Mouse (Mus musculus) urinary bladder, postnatal 4 days (tissue): Measurements from ENCODE around the gene Ryr1.
A peak's percentile ranks its signal among the peaks of the same experiment; 100 is the strongest.

Experiments used
- DNase-seq, 2 experiments: peaks; one replicate each; pipeline ENCODE4 v3.0.0; 2021 to 2022; ENCODE audit warnings: low spot score in 2 of 2

The Ryr1 gene

DNA sequence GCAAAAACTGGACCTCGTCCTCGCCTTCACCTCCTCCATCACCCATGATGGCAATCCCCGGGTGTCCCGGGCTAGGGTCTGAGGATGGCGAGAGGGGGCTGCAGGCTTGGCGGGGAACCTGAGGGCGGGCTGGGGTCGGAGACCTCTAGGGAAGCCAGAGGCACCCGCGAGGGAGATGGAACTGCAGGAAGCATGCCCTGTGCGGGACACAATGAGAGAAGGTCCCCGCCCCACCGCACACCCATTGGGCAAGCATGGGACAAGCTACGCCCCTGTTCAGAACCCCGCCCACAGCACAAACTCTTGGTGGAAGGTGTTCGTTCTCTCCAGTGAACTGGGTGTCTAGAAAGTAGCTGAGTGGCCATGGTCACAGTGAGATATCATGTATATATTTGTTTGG, at the start of gene Ryr1:
Gene Ryr1 (minus strand): TSS at position 210 of the 400 bp plus-strand sequence.
- no peak for DNase-seq

DNA sequence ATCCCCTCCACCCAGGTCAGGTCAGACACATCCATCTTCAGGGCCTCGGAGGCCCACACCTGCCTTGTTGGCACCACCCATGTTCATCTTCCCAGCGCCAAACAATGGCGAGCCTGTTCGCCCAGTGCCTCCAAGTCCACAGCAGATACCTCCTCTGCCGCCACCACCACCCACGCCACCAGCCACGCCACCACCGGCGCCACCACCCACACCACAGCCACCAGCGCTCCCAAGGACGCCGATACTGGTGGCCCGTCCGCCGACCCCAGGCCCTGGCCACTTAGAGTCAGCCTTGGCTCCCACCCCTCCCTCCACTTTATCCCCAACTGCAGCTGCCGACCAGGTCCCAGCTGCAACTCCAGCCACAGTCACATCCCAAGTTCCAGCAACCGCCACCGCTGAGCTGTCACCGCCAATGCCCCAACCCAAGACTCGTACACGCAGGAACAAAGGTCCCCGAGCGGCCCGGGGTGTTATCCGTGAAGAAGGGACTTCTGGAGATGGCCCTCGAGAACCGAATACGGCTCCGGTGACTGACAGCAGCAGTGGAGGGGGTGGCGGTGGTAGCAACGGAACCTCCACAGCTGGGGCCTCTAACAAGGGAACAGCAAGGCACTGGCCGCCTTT, 47.5 kb upstream of the Ryr1 start:
- no peak for DNase-seq

DNA sequence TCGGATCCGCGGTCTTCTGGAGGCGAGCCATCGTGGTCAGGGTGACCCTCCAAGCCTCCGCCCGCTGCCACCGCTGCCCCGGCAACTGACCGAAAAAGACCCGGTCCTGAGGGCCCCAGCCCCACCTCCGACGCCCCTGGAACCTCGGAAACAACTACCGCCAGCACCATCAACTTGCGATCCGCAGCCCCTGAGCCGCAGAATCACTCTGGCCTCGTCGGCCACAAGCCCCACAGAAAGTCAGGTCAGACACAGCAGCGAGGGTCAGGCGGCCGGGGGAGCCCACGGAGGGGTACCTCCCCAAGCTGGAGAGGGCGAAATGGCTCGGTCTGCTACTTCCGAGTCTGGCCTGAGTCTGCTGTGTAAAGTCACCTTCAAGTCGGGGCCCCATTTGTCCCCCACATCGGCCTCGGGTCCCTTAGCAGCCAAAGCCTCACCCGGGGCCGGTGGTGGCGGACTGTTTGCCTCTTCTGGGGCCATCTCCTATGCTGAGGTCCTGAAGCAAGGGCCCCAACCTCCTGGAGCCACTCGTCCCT, 46.7 kb upstream of the Ryr1 start:
- no peak for DNase-seq

DNA sequence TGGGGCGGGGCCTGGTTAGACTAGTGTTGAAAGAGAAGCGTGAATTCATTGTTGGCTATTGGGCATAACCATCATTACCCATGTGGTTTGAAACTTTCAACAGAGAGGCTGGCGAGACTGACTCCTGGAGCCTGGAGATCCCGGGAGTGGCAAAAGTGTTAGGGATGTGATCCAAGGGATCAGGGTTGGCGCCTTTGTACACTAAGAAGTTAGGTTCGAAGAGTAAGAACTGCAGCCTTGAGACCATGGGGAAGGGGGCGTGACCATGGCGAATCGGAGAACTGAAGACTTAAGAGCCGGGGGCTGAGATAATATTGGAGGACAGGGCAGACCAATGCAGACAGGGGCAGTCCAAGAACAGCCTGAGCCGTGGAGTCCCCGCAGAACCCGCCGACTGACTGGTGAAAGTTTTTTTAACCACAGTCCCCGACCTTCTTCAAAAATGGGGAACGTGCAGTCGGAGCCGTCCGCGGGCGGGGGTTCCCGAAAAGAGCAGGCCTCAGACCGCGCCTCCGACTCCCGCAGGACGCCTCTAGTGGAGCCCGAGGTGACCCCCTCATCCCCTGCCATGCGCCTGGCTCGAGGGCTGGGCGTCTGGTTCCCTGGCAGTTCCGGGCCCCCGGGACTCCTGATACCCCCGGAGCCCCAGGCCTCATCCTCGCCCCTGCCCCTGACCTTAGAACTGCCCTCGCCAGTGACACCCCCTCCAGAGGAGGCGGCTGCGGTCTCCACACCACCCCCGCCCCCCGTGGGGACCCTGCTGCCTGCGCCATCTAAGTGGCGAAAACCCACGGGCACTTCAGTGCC, 46.0 kb upstream of the Ryr1 start:
- DNase-seq, result no peak

DNA sequence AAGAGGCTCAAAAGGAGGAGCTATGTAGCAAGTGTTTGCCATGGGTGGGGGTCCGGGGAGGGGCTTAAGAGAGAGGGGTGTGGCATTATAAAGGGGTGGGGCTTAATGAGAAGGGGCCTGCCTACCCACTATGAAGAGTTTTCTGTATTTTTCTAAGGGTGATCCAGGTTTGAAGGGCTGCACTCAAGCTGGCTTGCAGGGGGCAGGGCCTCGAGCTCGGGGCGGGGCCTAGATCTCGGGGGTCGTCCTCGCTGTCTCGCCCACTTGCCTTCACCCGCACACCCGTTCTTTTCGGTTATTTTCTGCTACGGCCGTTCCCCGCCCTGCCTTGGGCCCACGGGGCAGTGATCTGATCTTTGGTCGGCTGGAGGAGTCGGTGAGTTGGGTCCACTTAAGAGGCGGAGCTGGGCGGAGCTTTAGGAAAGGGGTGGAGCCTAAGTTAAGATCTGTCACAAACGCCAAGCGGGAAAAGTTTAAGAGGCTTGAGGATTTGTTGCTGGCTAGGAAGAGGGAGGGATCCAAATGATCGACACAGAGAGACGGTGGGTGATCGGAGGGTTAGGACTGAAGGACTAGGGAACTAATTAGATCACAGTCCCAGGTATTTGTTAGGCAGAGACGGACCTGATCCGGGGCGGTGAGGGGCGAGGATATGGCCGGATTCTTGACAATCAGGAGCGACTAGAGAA, 45.2 kb upstream of the Ryr1 start, which contains the start of the genes Ggn and Spred3:
Gene Ggn (plus strand): TSS at position 145 of the 689 bp plus-strand sequence.
Gene Spred3 (minus strand): TSS at position 346 of the 689 bp plus-strand sequence.
- DNase-seq, result peak; percentile 70 to 82

DNA sequence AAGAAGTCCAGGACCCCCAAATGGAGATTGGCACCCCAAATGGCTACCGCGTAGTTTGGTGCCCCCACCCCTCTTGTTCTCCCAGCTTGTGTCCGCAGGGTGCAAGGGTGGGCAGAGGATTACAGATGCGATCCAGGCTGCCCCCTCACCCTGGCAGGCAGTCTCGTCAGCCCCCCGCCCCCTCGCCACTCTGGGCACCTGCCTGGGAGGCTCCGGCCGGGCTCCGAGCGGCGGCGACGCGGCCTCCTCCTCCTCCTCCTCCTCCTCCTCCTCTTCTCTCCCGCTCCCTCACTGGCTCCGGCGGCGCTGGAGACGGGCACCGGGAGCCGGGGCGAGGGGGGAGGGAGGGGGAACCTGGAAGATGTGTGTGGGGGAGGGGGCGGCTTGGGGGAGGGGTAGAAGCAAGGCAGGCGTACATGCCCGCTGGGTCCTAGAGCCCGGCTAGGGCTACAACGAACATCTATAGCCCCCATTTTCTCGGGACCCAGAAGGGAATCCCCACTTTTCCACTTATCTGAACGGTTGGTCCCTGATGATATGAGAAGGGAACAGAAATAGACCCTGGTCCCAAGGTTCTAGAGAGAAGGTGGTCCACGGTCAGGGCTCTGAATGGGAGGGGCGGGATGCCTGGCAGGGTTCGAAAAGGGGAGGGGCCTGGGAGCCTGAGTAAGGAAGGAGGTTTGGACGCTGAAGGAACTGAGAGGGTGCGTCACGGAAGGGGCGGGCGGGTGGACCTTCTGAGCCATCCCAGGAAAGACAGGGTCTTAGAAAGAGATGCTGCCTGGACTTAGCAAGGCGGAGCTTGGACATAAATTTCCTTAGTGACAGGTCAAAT, 44.5 kb upstream of the Ryr1 start:
- DNase-seq, result peak; percentile 75 to 86

DNA sequence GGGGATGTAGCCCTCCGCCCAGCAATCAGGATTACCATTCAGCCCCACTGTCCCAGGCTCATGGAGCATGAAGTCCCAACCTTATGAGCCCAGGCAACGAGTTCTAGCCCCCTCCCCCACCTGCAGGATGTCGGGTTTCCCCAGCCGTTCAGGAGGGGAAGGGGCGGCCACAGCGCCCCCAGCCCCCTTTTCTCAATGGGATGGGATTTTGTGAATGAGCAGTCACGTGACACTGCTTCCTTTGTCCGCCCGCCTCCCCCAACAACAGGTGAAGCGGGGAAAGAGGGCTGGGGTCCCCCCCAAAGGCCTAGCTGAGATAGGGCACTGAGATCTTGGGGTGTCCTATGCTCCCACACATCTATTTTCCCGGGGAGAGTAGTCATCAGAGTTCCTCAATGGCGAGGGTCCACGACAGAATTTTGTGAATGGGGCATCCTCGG, 43.8 kb upstream of the Ryr1 start:
- no peak for DNase-seq

DNA sequence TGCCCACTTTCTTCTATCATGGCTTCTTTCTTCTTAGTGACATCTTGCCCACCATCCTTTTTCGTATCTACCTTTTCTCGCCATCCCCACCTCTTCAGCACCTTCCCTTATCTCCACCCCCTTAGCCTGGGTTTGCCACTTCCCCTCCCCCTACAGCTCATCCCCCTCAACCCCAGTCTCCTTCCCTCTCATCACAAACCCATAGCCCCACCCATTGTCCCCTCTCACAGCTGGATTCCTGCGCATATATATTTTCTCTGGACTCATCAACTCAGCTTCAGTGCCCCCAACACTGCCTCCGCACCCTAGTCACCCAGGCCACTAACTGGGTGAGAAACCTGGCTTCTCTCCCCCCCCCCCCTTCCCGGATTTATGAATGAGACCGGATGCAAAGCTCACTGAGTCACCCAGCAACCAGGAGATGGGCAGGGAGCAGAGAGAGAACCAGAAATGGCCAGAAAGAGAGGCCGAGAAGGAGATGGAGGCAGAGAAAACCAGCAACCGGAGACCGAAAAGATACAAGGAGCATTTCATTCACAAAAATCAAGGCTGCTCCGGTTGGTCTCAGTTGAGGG, 43.2 kb upstream of the Ryr1 start:
- DNase-seq, result no peak

DNA sequence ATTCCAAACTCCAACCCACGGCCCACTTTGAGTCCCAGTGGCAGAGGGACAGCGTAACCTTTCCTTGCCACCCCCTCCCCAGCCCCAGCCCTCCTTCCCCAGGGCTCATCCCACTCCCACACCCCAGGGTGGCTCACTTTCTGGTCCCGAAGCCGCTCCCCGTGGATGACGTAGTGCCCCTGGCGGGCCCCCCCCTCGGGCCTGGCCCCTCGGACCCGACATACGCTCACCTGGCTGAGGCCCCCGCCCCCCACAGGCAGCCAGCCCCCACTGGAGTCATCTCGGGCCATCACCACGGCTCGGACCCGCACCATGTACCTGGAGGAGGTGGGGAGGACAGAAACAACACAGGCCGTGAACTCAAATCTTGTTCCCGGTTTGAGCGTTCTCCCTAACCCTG, 42.7 kb upstream of the Ryr1 start:
- DNase-seq, result no peak

DNA sequence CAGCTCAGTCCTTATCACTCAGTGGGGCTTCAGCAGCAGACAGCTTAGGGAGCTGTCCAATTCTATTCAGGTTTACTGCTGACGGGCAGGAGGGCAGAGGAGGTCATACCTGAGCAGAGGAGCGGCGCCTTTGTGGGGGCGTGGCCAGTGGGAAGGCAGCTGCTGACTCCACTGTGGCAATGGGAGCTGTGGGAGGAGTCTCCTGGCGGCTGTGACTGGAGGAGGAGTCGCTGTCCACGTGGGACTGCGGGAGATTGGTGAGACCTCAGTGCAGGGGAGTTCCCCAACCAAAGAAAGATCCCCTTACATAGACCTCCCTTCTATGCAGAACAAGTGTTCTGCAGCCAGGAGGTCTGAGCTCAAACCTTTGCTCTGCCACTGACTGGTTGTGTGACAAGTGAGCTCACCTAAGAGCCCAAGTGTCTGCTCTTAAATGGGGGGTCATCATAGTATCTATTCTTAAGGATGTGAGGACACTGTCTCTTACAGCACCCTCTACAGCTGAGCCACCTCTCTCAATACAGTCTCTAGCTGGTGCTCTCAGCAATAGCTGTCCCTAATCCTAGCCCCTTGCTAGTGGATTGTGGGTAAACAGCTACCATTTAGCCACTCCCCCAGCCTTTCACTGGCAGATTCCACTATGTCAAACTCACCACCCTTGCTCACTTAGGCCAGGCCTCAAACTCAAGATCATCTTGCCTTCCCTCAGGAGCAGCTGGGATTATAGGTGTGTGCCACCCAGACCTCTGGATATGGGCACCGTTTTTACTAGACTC, 38.0 kb upstream of the Ryr1 start:
- DNase-seq, result peak; percentile 38 to 64

DNA sequence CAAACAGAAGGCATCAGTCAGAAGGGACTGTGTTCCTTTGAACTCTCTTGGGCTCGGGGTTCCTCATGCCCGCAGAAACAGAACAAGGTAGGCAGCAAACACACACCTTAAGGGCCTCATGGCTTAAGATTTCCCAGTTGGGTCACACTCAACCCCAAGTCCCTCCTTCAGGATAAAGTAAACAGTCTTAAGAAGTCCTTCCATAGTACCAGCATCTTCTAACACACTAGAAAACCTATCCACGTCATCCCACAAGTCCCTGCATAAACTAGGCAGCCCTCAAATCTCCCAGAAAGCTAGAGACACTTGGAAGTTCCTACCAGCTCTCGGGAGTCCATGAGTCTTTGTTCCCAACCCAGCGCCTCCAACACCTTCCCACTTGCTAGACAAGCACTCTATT, 37.3 kb upstream of the Ryr1 start:
- no peak for DNase-seq

DNA sequence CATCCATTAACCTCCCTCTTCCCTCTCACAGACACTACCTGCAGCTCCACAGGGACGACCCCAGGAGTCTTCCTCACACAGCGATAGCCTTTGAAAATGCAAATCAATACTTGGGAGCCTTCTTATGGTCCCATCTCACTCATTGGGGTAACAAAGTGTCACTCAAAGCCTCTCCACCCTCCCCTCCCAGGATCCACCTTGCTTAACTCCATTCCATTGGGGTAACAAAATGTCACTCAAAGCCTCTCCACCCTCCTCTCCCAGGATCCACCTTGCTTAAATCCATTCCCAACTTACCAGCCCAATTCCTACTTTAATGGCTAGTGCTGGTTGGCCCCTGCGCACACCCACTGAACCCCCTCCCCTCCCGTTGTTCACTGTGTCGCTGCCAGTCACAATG, 33.3 kb upstream of the Ryr1 start:
- no peak for DNase-seq

DNA sequence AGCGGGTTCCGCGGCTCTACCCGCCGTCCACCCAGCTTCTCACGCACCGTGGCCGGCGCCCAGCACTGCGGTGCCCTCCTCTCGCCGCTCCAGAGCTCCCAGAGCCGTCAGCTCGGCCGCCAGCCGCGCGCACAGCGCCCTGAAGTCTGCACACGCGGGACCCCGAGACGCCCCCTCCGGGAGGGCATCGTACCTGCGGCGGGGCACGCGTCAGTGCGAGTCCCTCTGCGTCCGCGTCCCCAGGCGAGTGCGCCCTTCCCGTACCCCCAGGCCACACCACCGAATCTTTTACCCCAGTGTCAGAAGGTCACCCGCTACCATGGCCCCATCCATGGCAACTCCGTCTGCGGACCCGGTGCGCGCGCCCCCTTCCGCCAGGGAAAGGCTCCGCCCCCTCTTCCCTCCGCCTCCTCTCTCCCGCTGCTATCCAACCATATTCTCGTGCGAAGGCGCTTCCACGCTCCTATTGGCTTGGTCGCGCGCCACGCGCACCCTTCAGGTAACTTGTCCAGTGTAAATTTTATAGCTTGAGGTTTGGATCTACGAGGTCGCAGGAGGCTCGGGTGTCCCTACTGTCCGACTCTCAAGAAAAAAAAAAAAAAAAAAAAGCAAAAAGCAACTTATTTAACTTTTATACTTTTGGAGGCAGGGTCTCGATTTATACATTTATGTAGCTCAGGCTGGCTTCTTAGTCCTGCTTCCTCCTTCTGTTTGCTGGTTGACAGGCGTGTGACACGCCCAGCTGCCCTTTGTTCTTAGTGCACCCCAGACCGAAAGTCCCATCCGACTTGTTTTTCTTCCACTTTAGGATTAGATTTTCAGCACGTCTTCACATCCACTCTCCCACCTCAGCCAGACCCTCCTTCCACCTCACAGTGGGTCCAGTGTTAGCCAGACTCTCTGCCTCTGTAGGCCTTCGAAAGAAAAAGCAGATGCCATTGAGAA, 31.1 kb upstream of the Ryr1 start, which contains the start of gene Fam98c:
Gene Fam98c (minus strand): TSS at position 397 of the 945 bp plus-strand sequence.
- DNase-seq, result peak; percentile 76 to 85

DNA sequence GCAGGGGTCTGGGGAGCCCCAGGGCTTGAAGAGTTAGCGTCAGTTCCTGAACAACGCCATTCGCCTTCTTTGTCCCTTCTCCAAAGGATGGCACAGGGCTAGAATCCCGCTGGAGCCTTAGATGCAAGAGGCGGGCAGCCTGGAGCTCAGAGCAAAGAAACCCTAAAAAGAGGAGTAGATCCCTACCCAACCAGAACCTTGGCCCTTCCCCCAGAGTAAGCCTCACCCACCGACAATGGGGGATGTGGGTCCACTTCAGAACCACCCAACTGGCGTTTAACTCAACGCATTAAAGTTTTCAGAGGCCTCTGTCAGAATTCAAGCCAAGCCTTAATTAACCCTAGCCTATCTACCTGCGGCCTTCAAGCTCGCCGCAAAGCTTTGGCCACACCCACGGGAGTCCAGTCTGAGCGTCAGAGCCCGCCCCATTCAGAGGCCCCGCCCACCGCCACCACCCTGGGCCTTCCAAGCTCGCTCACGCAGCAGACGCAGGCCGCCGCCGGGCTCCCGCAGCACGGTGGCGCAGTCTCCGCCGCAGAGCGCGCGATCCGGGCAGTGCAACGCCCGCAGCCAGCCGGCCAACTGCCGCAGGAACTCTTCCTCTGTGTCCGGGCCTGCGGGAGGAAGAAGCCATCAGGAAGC, 30.3 kb upstream of the Ryr1 start:
- DNase-seq, result peak; percentile 78 to 90

DNA sequence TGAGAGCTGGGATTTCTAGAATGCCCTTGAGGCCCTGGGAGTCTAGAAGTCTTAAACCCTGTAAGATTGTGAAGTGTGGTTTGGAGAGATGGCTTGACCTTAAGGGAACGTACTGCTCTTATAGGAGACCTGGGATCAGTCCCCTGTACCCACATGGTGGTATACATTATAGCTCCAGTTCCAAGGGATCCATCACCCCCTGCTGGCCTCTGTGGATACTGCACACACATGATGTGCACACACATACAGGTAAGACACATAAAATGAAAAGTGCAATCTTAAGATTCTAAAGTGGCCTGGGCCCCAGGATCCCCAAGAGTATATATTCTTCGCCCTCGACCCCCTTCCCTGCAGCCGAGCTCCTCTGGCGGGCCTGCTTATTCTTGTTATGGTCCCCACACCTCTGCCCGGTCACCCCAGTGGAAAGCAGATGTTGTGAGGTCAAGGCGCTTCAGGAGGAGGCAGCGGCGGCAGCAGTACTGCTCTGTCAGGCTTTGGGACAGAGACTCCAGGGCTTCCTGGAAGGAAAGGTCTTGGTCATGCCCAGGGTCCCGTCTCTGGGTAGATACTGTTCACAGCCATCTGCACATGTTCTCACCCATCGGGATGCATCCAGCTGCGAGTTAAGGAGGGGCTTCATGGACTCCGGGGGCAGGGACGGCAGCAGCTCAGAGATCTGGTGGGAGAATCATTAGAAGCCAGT, 29.2 kb upstream of the Ryr1 start:
- no peak for DNase-seq

DNA sequence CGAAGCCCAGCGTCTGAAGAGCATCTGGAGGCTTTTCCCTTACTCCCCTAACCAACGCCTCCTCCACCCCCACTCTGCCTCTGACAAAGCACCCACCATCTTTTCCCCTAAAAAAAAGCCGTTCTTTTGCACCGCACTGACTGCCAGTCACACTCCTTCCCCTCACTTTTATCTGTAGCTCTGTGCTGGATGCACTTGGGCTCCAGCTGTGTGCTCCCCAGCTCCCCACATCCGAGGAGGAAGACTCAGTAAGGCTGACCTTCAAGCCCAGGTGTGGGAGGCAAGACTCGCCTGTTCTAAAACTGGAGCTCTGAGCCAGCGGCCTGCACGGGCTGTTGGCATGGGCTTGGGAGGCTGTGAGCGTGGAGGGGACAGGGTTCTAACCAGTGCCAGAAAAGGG, 26.5 kb upstream of the Ryr1 start:
- no peak for DNase-seq

DNA sequence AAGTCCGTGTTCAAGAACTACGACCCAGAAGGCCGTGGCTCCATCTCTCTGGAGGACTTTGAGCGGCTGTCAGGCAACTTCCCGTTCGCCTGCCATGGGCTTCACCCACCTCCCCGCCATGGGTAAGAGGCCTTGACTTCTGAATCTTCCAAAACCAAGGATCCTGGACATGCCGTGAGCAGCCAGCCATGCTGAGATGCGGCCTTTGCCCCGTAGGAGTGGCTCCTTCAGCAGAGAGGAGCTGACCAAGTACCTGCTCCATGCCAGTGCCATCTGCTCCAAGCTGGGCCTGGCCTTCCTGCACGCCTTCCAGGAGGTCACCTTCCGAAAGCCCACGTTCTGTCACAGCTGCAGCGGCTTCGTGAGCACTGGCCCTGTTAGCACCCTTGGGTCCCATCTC, 23.8 kb upstream of the Ryr1 start:
- DNase-seq, result no peak
